Mouse (Mus musculus): ENCODE results near the gene Cpb1.

GRCm38 (mm10) chr3:20317233-20317632 lies 41.7 kb upstream of the Cpb1 start:
- TF ChIP-seq MAX (IDR thresholded peaks at IDR 0.05; ENCODE audit: low read depth) (no peak), E2F4 (IDR thresholded peaks at IDR 0.05; ENCODE audit: insufficient read depth) (no peak)

Data from myocyte (in vitro differentiated cells).